Mouse (Mus musculus): ENCODE data around the gene Ptpn1.

The Ptpn1 gene

GRCm38 (mm10) chr2:167948047-167948446, 16.2 kb downstream of the Ptpn1 start:
- DNase-seq, result no peak

GRCm38 (mm10) chr2:167948557-167948956, 16.7 kb downstream of the Ptpn1 start:
- DNase-seq, result no peak

- no peak for DNase-seq
Measured at GRCm38 (mm10) chr2:167949250-167949649, 17.4 kb downstream of the Ptpn1 start.

GRCm38 (mm10) chr2:167949808-167950207, 18.0 kb downstream of the Ptpn1 start:
- no peak for DNase-seq

GRCm38 (mm10) chr2:167950681-167951080, 18.8 kb downstream of the Ptpn1 start:
- DNase-seq, result peak; percentile 87 to 95

GRCm38 (mm10) chr2:167951301-167952211, 19.7 kb downstream of the Ptpn1 start:
- no peak for DNase-seq

- DNase-seq, result no peak
Measured at GRCm38 (mm10) chr2:167953819-167954218, 22.0 kb downstream of the Ptpn1 start.

- no peak for DNase-seq
Measured at GRCm38 (mm10) chr2:167954928-167955327, 23.1 kb downstream of the Ptpn1 start.

- DNase-seq, result no peak
Measured at GRCm38 (mm10) chr2:167957539-167957938, 25.7 kb downstream of the Ptpn1 start.

GRCm38 (mm10) chr2:167958082-167958788, 26.4 kb downstream of the Ptpn1 start:
- DNase-seq, result peak; percentile 77 to 87

GRCm38 (mm10) chr2:167958843-167959242, 27.0 kb downstream of the Ptpn1 start:
- peak; percentile 95 to 96 for DNase-seq

- DNase-seq, result peak; percentile 51 to 56
Measured at GRCm38 (mm10) chr2:167959384-167959911, 27.6 kb downstream of the Ptpn1 start.

- no peak for DNase-seq
Measured at GRCm38 (mm10) chr2:167959996-167960395, 28.1 kb downstream of the Ptpn1 start.

GRCm38 (mm10) chr2:167960584-167960983, 28.7 kb downstream of the Ptpn1 start:
- no peak for DNase-seq

- peak; percentile 48 to 64 for DNase-seq
Measured at GRCm38 (mm10) chr2:167962347-167962746, 30.5 kb downstream of the Ptpn1 start.

GRCm38 (mm10) chr2:167963176-167963575, 31.3 kb downstream of the Ptpn1 start:
- no peak for DNase-seq

- no peak for DNase-seq
Measured at GRCm38 (mm10) chr2:167963778-167964300, 32.0 kb downstream of the Ptpn1 start.

GRCm38 (mm10) chr2:167964320-167964719, 32.5 kb downstream of the Ptpn1 start:
- DNase-seq, result no peak

GRCm38 (mm10) chr2:167965911-167966310, 34.1 kb downstream of the Ptpn1 start:
- DNase-seq, result no peak

GRCm38 (mm10) chr2:167968504-167968903, 36.6 kb downstream of the Ptpn1 start:
- no peak for DNase-seq

- no peak for DNase-seq
Measured at GRCm38 (mm10) chr2:167969851-167970541, 38.1 kb downstream of the Ptpn1 start.

GRCm38 (mm10) chr2:167972146-167972545, 40.3 kb downstream of the Ptpn1 start:
- no peak for DNase-seq

GRCm38 (mm10) chr2:167972809-167973208, 41.0 kb downstream of the Ptpn1 start:
- DNase-seq, result no peak

Data from kidney, postnatal 36 days (tissue).